Mouse (Mus musculus) left cerebral cortex, postnatal 10 days (tissue): ENCODE results near the gene Grik3. TPM values are rescaled to one million over a fixed set of nuclear protein-coding genes. Genes with fewer than 3 reads are reported as not detected.

Source experiments
- DNase-seq, 2 experiments: peaks; one replicate each; pipeline ENCODE4 v3.0.0; 2021 to 2022; ENCODE audit warnings: low spot score in 2 of 2, mixed read lengths in 1 of 2; ENCODE audit errors: extremely low spot score in 1 of 2
- intact Hi-C: fragments of 180-260 bp; cut with DNase I; formaldehyde crosslinking; loops from one replicate; pipeline ENCODE4 v1.15.1; 2025
- total RNA-seq, 2 experiments: library from RNA; stranded (reverse); gene quantifications; 2 replicates each; pipeline ENCODE4 v1.2.3; 2021

Grik3 gene
- total RNA-seq, 2 experiments from 2014 or later, result 56.4 to 56.5 TPM

DNA sequence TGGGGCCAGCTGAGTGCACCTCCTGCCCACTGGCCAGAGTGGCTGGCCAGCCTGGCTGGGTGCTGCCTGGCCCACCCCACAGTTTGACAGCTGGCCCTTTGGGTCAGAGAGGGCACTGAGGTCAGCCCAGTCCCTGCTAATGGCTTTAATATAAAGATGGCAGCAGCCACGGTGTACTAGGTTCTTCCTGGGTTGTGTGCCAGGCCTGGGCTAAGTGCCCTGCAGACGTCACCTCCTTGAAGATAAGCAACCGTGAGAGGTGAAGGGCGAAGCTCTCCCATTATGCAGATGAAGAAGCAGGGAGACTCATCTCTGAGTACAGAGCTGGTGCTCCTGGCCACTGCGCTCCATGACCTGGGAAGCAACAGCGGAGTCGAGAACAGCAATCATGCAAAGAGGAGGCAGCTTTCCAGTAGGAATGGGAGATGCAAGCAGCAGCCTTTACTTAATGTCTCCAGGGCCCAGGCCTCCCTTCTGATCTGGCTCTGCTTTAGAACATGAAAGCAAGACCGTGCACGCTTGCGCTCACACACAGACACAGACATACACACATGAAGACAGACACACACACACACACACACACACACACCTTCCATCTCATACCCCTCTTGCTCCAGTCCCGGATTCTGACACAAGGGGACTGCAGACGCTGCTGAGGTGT lies 81.3 kb downstream of the Grik3 start:
- intact Hi-C loops, result no loop called here
- no peak for DNase-seq

GRCm38 (mm10) chr4:125572312-125572663 lies 81.8 kb downstream of the Grik3 start:
- no peak for DNase-seq
- intact Hi-C loops, result no loop called here

- no peak for DNase-seq
Measured at GRCm38 (mm10) chr4:125573000-125573399, 82.5 kb downstream of the Grik3 start.

DNA sequence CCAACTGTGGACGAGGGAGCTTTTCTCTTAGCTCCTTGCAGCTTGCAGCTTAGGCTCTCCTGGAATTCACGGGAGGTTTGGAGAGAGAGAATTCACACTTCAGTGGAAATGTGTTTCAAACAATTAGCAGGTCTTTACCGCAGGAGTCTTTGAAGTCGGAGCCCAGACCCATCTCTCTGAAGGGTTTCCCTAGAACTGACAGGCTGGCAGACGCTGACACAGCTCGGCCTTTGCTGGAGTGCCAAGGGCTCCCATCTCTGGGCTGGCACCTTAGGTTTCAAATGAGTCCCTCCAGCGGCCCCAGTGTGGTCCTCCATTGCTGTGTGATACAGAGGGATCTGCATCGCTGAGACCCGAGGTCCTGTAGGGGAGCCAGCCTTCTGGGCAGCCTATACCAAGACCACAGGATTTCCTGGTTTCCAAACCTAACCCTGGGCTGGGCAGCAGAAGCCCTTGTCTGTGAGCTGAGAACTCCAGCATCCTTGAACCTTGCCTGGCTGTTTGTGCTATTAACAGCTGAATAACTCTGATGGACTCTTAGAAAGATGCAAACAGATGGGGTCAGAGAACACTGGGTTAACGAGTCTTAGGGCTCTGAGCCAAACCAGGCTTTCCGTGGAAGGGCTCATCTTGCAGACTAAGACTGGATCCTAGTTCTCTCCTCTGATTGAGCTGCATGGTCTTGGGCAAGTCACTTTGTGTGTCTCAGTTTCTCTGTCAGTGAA lies 83.6 kb downstream of the Grik3 start:
- DNase-seq, result no peak
- intact Hi-C loops, result no loop called here

More at GRCm38 (mm10) chr4:125573000-125573399, 82.5 kb downstream of the Grik3 start:
- intact Hi-C loops, result no loop called here

- intact Hi-C loops, result no loop called here
- no peak for DNase-seq
Measured at GRCm38 (mm10) chr4:125580336-125580735, 89.8 kb downstream of the Grik3 start.

DNA sequence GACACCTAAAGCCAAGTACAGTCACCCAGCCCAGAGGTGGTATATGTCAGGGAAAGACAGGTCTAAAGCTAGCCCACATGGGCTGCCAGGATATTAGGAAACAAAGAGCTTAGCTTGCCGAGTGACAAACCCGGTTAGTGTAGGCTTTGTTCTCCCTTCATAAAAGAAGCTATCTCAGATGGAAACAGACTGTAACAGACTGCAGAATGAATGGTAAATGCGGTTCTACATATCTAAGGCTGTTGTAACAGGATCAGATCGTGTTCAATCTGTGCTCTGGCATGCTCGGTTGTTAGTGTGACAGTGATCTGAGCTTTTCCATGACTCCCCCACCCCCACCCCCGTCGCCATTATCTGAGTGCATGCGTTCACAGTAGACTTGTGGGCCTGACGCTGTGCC lies 92.8 kb downstream of the Grik3 start:
- DNase-seq, result no peak

DNA sequence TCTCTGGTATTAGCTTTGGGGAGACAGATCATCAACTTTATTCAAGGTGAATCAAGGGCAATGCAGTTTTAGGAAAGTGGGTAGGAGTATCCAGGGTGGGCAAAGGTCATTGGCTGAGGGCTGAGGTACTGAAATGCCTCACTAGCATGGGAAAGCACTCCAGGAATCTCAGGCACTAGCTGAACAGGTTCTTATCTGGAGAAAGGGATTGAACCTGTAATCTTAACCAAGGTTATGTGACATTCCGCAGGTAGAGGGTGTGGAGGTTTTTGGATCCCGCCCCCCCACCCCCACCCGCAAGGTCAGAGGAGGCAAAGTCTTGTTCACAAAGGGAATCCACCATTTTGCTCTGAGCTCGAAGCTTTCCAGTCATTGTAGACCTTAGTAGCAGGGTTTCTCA lies 93.4 kb downstream of the Grik3 start:
- no peak for DNase-seq
- intact Hi-C loops, result no loop called here

More for the DNA sequence above, 92.8 kb downstream of the Grik3 start:
- intact Hi-C loops, result no loop called here

DNA sequence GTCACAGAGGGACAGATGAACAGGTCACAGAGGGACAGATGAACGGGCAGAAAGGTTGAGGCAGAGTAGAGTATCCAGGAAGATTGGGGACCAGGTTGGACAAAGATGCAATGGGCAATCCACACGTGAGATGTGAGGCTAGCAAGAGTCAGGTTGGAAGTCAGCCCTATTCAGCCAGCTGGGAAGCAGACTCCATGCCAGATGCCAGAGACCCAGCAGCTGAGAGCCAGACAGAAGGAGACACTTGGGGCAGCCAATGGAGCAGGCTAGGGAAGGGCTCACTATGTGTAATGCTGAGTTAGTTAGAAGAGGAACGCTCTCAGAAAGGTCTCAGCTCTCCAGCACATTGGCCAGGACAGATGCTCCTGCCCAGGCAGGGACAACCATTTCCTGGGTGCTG lies 94.2 kb downstream of the Grik3 start:
- DNase-seq, result no peak
- intact Hi-C loops, result no loop called here

GRCm38 (mm10) chr4:125587577-125587976 lies 97.1 kb downstream of the Grik3 start:
- DNase-seq, result no peak
- intact Hi-C loops, result no loop called here

- DNase-seq, result no peak
- intact Hi-C loops, result no loop called here
Measured at GRCm38 (mm10) chr4:125590241-125590919, 99.9 kb downstream of the Grik3 start.

GRCm38 (mm10) chr4:125592663-125593062 lies 102.2 kb downstream of the Grik3 start:
- DNase-seq, result no peak
- intact Hi-C loops, result no loop called here

DNA sequence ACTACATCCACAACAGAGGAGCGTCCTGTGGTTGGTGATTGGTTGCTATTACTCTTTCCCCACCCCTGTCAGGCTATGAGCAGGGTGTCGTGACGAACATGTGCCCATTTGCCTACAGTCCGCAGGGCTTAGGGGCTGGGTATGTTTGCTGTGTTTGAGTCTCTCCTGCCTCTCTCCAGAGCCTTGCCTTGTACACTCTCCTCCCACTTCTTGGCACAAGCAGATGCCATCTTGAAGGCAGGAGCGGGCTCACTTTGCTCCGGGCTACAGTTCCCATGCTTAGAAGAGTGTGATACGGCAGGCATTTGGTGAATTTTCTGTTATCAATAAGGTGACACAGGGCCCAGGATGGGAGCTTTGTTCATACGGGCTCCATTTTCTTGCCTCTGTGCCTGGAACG lies 104.5 kb downstream of the Grik3 start:
- DNase-seq, result no peak
- intact Hi-C loops, result no loop called here

- intact Hi-C loops, result no loop called here
- DNase-seq, result no peak
Measured at GRCm38 (mm10) chr4:125598677-125599076, 108.2 kb downstream of the Grik3 start.

DNA sequence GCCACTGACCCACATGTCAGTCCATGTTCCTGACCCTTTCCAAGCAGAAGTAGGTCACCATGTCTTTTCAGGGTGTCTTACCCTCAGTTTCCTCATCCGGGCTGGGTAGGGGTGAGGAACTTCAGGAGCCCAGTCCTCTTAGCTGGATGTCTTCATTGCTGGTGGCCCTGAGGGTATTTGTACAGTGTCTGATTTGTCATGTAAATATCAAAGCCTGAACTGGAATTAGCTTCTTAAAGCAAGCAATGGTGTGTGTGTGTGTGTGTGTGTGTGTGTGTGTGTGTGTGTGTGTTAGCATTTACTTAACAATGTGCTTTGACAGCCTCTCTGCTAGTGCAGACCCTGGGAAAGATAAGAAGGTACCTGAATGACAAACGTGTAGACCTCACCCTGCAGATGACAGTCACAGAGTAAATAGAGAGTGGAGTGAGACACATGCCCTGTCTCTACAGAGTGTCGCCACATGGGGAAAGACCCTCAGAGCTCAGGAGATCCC lies 109.1 kb downstream of the Grik3 start:
- intact Hi-C loops, result no loop called here

DNA sequence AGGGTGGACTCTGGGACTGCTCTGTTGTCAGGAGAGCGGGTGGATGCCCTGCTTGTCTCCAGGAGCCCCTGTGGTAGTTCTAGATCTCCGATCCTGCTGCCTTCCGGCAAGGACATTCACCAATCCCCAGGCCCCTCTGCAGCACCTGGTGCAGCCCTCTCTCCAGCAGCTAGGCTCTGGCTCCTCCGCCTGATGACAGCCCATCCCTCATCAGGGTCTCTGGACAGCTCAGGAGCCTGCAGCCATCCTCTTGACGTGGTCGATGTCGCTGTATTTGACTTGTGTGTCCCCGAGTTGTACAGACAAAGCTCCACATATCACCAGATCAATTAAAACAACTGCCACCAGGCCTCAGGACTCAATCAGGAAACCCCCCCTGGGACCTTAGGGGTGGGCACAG lies 110.1 kb downstream of the Grik3 start:
- intact Hi-C loops, result no loop called here
- no peak for DNase-seq

More for the DNA sequence above, 109.1 kb downstream of the Grik3 start:
- no peak for DNase-seq

GRCm38 (mm10) chr4:125601301-125601700 lies 110.8 kb downstream of the Grik3 start:
- DNase-seq, result no peak
- intact Hi-C loops, result no loop called here

DNA sequence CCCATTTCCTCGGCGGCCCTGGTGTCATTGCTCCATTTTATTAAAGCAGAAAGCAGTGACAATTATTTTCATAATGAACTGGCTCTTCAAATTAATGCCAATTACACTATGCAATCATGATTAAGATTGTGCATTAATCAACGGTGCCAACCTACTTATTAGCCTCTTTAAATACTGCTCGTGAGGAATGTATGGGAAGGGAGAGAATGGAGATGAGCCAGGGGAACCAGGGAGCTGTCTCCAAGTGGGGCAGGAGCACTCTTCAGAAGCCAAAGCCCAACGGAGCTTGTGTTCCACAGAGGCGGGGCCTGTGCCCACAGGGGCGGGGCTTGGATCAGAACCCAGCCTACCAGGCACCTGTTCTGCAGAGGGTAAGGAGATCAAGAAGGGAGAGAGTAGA lies 114.0 kb downstream of the Grik3 start:
- intact Hi-C loops, result no loop called here
- DNase-seq, result no peak

DNA sequence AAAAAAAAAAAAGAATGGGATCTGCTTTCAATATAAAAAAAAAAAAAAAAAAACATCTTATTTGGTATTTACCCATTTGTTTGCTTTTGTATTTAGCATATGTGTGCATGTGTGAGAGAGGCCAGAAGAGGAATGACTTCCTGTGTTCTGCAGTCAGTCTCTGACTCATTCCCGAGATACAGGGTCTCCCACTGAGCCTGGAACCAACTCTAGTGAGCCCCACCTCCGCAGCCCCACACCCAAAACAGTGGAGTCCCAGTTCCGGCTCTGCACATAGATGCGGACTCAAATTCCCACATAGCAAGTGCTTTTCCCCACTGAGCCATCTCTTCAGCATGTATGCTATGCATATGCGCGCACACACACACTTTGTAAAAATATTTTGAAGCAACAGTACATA lies 115.6 kb downstream of the Grik3 start:
- intact Hi-C loops, result no loop called here
- no peak for DNase-seq

DNA sequence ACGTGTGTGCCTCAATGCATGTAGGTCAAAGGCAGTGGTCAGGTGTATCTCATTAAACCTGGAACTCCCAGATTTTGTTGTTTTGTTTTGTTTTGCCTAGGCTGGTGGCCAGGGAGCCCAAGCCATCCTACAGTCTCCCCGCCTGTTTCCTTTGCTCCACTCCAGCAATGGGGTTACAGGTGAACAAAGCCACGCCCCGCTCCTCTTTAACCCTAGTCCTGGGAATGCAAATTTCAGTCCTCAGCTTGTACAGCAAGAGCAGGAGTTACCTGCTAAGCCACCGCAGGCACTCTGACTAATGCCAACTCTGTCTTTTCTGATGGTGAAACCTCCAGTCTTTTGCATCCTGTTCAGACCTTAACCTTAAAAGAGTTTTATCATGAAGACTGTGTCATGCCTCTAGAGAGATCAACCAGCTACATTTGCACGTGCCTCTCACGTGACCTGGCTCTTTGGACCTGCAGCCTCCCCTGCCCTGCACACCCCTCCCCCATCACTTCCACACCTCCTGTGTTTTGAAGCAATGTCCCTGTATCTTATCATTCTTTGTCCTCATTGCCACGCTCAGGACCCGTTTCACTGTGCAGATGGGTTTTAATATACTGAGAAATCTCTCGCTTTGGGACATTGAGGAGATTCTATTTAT lies 117.0 kb downstream of the Grik3 start:
- no peak for DNase-seq
- intact Hi-C loops, result no loop called here
